Mouse (Mus musculus) bone marrow, adult 2 months (tissue): ENCODE data around the gene Mfap2.

Experiments
- CTCF ChIP-seq: fragments of 200-500 bp; IDR thresholded peaks from 2 replicates; pipeline ENCODE4 v1.5.1; 2011; ENCODE audit warnings: low read length, control low read depth; ENCODE audit not compliant: control insufficient read depth, insufficient read depth
- POLR2A ChIP-seq: fragments of 200-500 bp; IDR thresholded peaks from 2 replicates; pipeline ENCODE4 v1.6.1; 2011; ENCODE audit warnings: low read depth, mild to moderate bottlenecking, control low read depth, low read length, borderline replicate concordance; ENCODE audit not compliant: control insufficient read depth

- no peak for TF ChIP-seq POLR2A
- TF ChIP-seq CTCF, result no peak
Observed at GRCm38 (mm10) chr4:140967386-140968159, 42.6 kb upstream of the Mfap2 start.
